Mouse (Mus musculus) erythroblast, embryonic 14.5 days (primary cell): ENCODE measurements around the gene Ablim2.

Source experiments
- GATA1 ChIP-seq: IDR thresholded peaks from 2 replicates; pipeline ENCODE4 v1.6.1; 2012; ENCODE audit warnings: low read length, inconsistent platforms, mixed read lengths
- TAL1 ChIP-seq: IDR thresholded peaks from 3 replicates; pipeline ENCODE4 v1.6.1; 2012; ENCODE audit warnings: low read length, inconsistent platforms, mixed read lengths

DNA sequence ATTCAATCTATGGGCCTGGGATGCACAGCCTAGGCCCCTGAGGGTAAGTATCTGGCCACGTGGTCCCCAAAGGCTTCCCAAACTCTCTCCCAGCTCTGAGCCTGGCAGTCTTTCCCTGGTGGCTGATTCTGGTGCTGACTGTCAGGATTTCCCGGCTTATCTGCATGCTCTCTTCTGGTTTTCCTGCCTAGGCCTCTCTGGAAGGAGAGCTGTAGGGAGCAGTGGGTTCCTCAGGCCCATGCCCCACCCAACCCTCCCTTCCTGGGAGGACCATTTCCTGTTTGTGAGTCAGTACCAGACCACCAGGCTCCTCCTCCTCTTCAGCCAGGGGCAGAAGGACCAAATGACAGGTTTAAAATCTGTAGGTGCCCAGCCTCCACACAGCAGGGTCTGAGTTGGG lies 35.0 kb upstream of the Ablim2 start:
- TF ChIP-seq TAL1, result no peak
- TF ChIP-seq GATA1, result no peak
